14 mouse cellular contexts compared by ENCODE assay signal in genomic region chr6:141375155-141375554, GRCm38 (mm10).
DNase-seq lines count a peak whose midpoint lies in the region; ATAC-seq and TF ChIP-seq lines count a peak whose summit lies in the region.
"Had no signal": no experiment of that assay in that cellular context is flagged by ENCODE, and none has a peak within 500 bp of the region (broad histone marks: within the 10 kb centered on the region; RNA-seq: fewer than 3 reads in every experiment).

No protein-coding gene starts in this region.

- H3K27ac ChIP-seq in hindbrain, postnatal 0 days, result no peak overlapping the region
- H3K27ac ChIP-seq in hindbrain, embryonic 14.5 days, result no peak overlapping the region
- H3K27ac ChIP-seq in cerebellum, adult 2 months (ENCODE audit: insufficient read depth, low read length), result no peak overlapping the region
- H3K27ac ChIP-seq in cortical plate, adult 2 months (ENCODE audit: insufficient read depth, low read length), result no peak overlapping the region
- H3K27ac ChIP-seq: forebrain, embryonic 13.5 days; kidney, embryonic 15.5 days; limb, embryonic 10.5 days; liver, embryonic 14.5 days; midbrain, embryonic 15.5 days had no signal

- peak; percentile 28 for DNase-seq in hindbrain, postnatal 0 days (ENCODE audit: low spot score)
- DNase-seq in hindbrain, embryonic 14.5 days (ENCODE audit: low spot score), result no peak
- DNase-seq in lung, adult 2 months, result no peak
- DNase-seq in lung, postnatal 4 days, result no peak
- peak; percentile 15 to 25 for DNase-seq in cerebellum, adult 2 months
- no peak for DNase-seq in adipocyte (ENCODE audit: low spot score)
- DNase-seq: heart, postnatal 4 days had no signal

- no peak for ATAC-seq in hindbrain, postnatal 0 days
- ATAC-seq in hindbrain, embryonic 14.5 days (ENCODE audit: low FRiP score), result no peak
- ATAC-seq: forebrain, embryonic 13.5 days; midbrain, embryonic 15.5 days had no signal

- no peak overlapping the region for H3K4me2 ChIP-seq in hindbrain, postnatal 0 days (ENCODE audit: low read depth, low read length)
- no peak overlapping the region for H3K4me2 ChIP-seq in hindbrain, embryonic 14.5 days (replicated peaks)
- H3K4me2 ChIP-seq: forebrain, embryonic 13.5 days; heart, embryonic 12.5 days; kidney, embryonic 15.5 days; midbrain, embryonic 15.5 days had no signal

- no peaks in the 10 kb centered on the region for H3K27me3 ChIP-seq in hindbrain, postnatal 0 days (ENCODE audit: insufficient read depth, low read length)
- no peaks in the 10 kb centered on the region for H3K27me3 ChIP-seq in hindbrain, embryonic 14.5 days (ENCODE audit: control insufficient read depth, insufficient read depth, low read length)
- no peaks in the 10 kb centered on the region for H3K27me3 ChIP-seq in cerebellum, adult 2 months (ENCODE audit: control insufficient read depth, insufficient read depth, low read length)
- H3K27me3 ChIP-seq: forebrain, embryonic 13.5 days; heart, embryonic 12.5 days; kidney, embryonic 15.5 days; midbrain, embryonic 15.5 days had no signal

- TF ChIP-seq POLR2A in lung, adult 2 months (IDR thresholded peaks at IDR 0.05; ENCODE audit: borderline replicate concordance, extremely low read depth, low read depth, low read length), result no peak
- TF ChIP-seq POLR2A in cerebellum, adult 2 months (IDR thresholded peaks at IDR 0.05; ENCODE audit: borderline replicate concordance, insufficient read depth, low read length), result no peak
- no peak for TF ChIP-seq POLR2A in cortical plate, adult 2 months (IDR thresholded peaks at IDR 0.05; ENCODE audit: extremely low read depth, insufficient read depth, low read length)

- H3K4me1 ChIP-seq in hindbrain, postnatal 0 days (ENCODE audit: insufficient read depth, low read length), result no peaks in the 10 kb centered on the region
- H3K4me1 ChIP-seq in hindbrain, embryonic 14.5 days (replicated peaks; ENCODE audit: control insufficient read depth, insufficient read depth, low read length), result no peaks in the 10 kb centered on the region; the same call in 1 of the 2 replicates
- peaks cover 2% of the 10 kb centered on the region; the same call in 1 of the 2 replicates for H3K4me1 ChIP-seq in lung, adult 2 months (ENCODE audit: control insufficient read depth, insufficient read depth, low read length)
- H3K4me1 ChIP-seq in cerebellum, adult 2 months (ENCODE audit: control insufficient read depth, insufficient read depth, low read length), result peaks cover 8% of the 10 kb centered on the region; the same call in 1 of the 2 replicates
- no peaks in the 10 kb centered on the region for H3K4me1 ChIP-seq in cortical plate, adult 2 months (ENCODE audit: control insufficient read depth, insufficient read depth, low read length)
- H3K4me1 ChIP-seq: forebrain, embryonic 13.5 days; limb, embryonic 10.5 days; midbrain, embryonic 15.5 days had no signal

- TF ChIP-seq CTCF in hindbrain, postnatal 0 days (IDR thresholded peaks at IDR 0.05; ENCODE audit: low read depth), result peak; percentile 52
- peak; percentile 39; the same call in 1 of the 2 replicates for TF ChIP-seq CTCF in lung, adult 2 months (IDR thresholded peaks at IDR 0.05; ENCODE audit: insufficient read depth, low read length)
- peak; percentile 58 for TF ChIP-seq CTCF in cerebellum, adult 2 months (IDR thresholded peaks at IDR 0.05; ENCODE audit: borderline replicate concordance, insufficient read depth, low read depth, low read length)
- peak; percentile 23; the same call in 1 of the 2 replicates for TF ChIP-seq CTCF in cortical plate, adult 2 months (IDR thresholded peaks at IDR 0.05; ENCODE audit: extremely low read depth, insufficient read depth, low read length)

- H3K9ac ChIP-seq in hindbrain, postnatal 0 days (replicated peaks; ENCODE audit: low read length), result no peak overlapping the region
- no peak overlapping the region for H3K9ac ChIP-seq in hindbrain, embryonic 14.5 days
- H3K9ac ChIP-seq: forebrain, embryonic 13.5 days; heart, embryonic 12.5 days; kidney, embryonic 15.5 days; liver, embryonic 14.5 days; midbrain, embryonic 15.5 days had no signal

- 64% methylated on average over 4 of the region's 4 CpGs for WGBS in hindbrain, postnatal 0 days
- WGBS in hindbrain, embryonic 14.5 days, result 82% methylated on average over 4 of the region's 4 CpGs
- whole genome bisulfite sequencing in lung, adult 2 months, result 50% methylated on average over 4 of the region's 4 CpGs
- 13% methylated on average over 4 of the region's 4 CpGs for WGBS in cerebellum, adult 2 months

- H3K36me3 ChIP-seq in hindbrain, postnatal 0 days (ENCODE audit: insufficient read depth, low read length), result no peaks in the 10 kb centered on the region
- no peaks in the 10 kb centered on the region for H3K36me3 ChIP-seq in hindbrain, embryonic 14.5 days (replicated peaks; ENCODE audit: control insufficient read depth, insufficient read depth)
- H3K36me3 ChIP-seq: heart, embryonic 12.5 days; kidney, embryonic 15.5 days; limb, embryonic 10.5 days; midbrain, embryonic 15.5 days had no signal

- no peaks in the 10 kb centered on the region for H3K9me3 ChIP-seq in hindbrain, postnatal 0 days (ENCODE audit: low read length)
- H3K9me3 ChIP-seq in hindbrain, embryonic 14.5 days (ENCODE audit: control insufficient read depth, low read length), result no peaks in the 10 kb centered on the region
- H3K9me3 ChIP-seq: forebrain, embryonic 13.5 days; heart, embryonic 12.5 days; kidney, embryonic 15.5 days; limb, embryonic 10.5 days; midbrain, embryonic 15.5 days had no signal

- no peak overlapping the region for H3K4me3 ChIP-seq in hindbrain, postnatal 0 days (ENCODE audit: low read length)
- no peak overlapping the region for H3K4me3 ChIP-seq in hindbrain, embryonic 14.5 days (replicated peaks; ENCODE audit: low read length)
- no peak overlapping the region for H3K4me3 ChIP-seq in lung, adult 2 months (replicated peaks; ENCODE audit: extremely low read depth, low read depth, low read length)
- H3K4me3 ChIP-seq in cerebellum, adult 2 months (replicated peaks; ENCODE audit: insufficient read depth, low read depth, low read length), result no peak overlapping the region
- H3K4me3 ChIP-seq in cortical plate, adult 2 months (ENCODE audit: insufficient read depth, low read length), result no peak overlapping the region
- H3K4me3 ChIP-seq: forebrain, embryonic 13.5 days; heart, embryonic 12.5 days; kidney, embryonic 15.5 days; limb, embryonic 10.5 days; midbrain, embryonic 15.5 days had no signal

Comparison
In these comparisons a context has a peak if more than half of its experiments do, and no peak if none do; other contexts are left out.
1. DNase-seq: peak in hindbrain, postnatal 0 days (single experiment) and cerebellum, adult 2 months (2 of 2); none in hindbrain, embryonic 14.5 days (single experiment), lung, adult 2 months (single experiment), lung, postnatal 4 days (0 of 2) and adipocyte (single experiment).
2. Peak in every context shown above with its lines, with median percentiles within 50 percentile points of each other: CTCF ChIP-seq.